Mouse (Mus musculus) embryonic fibroblast, embryonic 13.5 days (primary cell): ENCODE data around the gene Trabd2b.

Source experiments
- CTCF ChIP-seq: IDR thresholded peaks from 2 replicates; pipeline ENCODE4 v1.5.1; 2011; ENCODE audit warnings: mild to moderate bottlenecking, control low read depth, low read length, moderate library complexity, borderline replicate concordance; ENCODE audit not compliant: insufficient read depth
- POLR2A ChIP-seq: IDR thresholded peaks from 2 replicates; pipeline ENCODE4 v1.6.1; 2011; ENCODE audit warnings: low read depth, mild to moderate bottlenecking, control low read depth, low read length, moderate library complexity

GRCm38 (mm10) chr4:114518571-114518970, 112.0 kb downstream of the Trabd2b start:
- TF ChIP-seq CTCF (no peak), POLR2A (no peak)
